Mouse (Mus musculus) cerebellum, adult 9-11 months (tissue): Measurements from ENCODE around the gene Vps37c.
A peak's percentile ranks its signal among the peaks of the same experiment; 100 is the strongest.

Source experiments
- DNase-seq: peaks from one replicate; pipeline ENCODE4 v3.0.0; 2022

Vps37c gene

DNA sequence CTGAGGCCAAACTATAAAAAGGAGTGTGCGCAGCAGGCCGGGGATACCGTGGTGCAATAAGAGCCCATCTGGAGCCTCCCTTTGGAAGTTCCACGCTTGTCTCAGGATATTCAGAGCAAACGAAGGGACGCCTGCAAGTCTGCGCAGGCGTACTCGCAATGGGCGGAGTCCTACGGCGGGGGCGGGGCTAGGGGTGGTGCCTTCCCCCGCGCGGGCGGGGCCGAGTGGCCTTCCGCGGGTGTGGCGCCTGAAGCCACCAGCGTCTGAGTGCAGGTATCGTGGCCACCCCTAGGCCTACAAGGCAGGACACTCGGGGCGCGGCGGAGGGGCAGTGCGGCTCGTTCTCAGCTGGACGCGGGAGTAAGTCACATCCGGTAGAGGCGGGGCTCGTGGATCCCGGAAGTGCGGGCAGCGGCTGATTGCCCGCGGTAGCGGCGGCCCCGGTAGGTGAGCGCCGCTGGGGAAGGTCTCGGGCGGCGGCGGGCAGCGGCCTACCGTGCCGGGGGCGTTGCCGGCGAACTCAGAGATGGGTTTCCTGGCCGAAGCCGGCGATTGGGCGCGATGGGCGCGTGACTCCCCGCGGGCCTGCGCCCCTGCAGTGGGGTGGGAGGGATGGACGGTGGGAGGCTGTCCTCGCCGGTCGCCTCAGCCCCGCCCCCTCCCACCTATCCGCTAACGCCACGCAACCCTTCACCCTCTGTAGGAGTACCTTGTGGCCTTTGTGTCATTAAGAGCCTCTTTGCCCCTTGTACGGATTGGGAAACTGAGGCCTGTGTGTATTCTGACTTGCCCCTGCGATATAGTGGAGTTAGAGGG lies at the start of gene Vps37c:
TSS of gene Vps37c (plus strand) at position 199 of the 816 bp plus-strand sequence.
- peak; percentile 94 for DNase-seq

DNA sequence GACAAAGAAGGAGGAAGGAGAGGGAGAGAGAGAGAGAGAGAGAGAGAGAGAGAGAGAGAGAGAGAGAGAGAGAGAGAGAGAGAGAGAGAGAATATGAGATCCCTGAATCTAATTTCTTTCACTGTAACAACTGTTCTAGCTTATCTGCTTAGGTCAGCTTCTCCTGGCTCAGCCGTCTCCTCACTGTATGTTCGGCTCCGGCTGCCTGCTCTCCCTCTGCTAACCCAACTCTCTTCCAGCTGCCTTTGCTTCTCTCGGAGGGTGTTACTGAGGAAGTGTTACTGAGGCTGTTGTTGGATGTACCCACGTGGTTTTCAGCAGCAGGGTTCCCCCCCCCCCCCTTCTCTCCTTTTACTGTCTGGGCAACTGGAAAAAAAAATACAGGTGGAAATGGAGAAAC lies 48.5 kb upstream of the Vps37c start:
- DNase-seq: no peak

DNA sequence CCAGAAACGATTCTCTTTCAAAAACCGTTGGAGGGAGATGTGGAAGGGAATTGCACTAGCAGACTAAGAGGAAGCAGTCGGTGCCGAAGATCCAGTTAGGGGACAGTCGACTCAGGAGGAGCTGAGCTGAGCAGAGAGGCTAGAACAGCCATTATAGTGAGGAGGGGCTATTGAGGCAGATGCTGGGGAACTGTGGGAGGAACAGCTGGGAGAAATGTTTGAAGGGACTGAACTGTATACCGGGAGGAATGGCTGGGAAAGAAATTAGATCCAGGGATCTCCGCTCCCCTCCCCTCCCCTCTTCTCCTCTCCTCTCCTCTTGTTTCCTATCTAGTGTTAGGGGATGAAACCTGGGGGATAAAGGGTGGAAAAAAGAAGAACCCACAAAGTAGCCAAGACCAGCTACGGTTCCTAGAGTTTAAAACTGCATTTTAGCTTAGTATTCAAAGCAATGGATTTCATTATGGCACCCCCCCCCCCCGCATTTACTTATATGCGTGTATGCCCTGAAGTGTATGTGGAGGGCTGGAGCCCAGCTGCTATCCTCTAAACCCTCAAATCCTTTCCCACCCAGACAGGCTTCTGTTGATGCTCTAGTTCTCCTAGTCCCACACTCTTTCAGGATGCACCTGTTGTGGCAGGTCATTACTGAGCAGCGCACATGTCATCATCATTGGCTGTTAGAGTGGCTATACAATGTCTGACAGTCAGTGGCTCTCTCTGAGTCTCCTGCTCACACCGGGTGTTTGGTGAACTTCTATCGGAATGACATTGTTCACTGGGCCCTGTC lies 47.8 kb upstream of the Vps37c start:
- no peak for DNase-seq

DNA sequence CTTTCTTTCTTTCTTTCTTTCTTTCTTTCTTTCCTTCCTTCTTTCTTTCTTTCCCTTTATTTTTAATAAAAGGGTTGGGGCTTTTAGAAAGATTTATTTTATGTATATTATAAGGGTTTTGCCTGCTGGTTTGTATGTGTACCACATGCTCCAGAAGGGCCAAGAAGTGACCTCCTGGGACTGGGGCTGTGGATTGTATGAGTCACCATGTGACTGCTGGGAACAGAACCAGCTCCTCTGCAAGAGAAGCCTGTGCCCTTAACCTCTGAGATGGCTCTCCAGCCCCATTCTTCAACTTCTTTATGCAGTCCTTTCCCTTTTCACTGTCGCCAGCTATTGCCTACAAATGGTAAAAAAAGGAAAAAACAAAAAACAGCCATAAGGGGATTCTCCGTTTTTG lies 42.9 kb upstream of the Vps37c start:
- DNase-seq: no peak

DNA sequence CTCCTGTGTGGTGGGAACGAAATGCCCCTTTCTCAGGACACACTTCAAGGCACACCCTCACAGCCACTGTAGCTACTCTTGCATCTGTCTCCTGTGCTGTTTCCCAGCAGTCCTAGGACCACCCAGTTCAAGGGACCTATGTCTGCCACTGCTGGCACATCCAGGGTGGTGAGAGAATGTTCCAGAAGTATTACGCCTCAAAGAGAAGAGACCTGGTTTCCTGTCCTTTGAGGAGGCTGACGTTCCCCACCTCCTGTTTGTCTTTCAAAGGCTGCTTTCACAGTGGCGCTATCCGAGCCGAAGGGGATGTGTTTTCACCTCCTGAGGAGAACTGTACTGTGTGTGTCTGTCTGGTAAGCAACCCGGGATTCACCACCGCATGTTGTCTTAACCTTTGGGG lies 40.4 kb upstream of the Vps37c start:
- DNase-seq: no peak

DNA sequence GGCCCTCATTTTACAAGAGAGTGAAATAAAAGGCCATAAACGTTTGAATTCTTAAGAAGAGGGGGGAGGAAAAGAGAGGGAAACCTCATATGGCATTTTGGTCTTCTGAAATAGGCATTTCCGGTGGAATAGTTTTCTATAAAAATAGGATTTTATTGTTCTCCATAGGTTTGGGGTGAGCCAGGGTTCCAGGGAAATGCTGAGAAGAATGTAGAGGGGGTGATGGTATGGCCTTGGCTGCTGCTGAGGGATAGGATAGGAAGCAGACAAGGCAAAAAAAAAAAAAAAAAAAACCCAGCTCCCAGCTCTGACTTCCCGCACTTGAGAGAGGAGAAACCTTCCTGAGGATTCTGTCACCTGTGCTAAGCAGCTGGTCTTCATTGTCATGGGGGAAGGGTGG lies 32.5 kb upstream of the Vps37c start:
- DNase-seq: no peak

DNA sequence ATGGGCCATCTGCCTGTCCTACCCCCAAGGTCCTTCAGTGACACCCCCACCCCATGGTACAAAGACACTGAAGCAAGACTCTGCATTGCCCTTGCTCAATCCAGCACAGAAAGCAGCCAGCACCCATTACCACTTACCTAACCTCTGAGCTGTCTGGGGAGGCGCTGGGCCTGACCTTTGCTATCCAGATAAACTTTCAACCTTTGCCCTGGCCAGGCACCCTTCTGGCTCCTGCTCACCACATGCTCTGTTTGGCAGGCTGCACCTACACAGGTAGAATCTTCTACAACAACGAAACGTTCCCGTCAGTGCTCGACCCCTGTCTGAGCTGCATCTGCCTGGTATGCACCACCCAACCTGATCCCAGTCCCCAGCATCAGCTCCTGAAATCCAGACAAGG lies 30.8 kb upstream of the Vps37c start:
- no peak for DNase-seq

DNA sequence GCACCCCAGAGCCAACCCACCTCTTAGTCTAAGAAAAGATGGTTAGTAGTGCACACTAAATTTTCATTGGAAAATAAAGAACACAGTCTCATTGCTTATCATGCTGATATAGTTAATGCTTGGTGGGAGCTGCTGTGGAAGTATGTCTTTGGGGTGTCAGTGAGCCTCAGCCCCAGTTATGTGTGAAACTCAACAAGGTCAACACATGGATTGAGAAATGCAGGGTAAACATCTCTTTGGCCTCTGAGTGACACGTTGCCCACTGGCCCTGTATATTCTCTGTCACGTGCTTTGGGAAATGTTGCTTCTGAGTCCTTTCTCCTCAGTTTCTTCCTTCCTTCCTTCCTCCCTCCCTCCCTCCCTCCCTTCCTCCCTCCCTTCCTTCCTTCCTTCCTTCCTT lies 30.1 kb upstream of the Vps37c start:
- no peak for DNase-seq

DNA sequence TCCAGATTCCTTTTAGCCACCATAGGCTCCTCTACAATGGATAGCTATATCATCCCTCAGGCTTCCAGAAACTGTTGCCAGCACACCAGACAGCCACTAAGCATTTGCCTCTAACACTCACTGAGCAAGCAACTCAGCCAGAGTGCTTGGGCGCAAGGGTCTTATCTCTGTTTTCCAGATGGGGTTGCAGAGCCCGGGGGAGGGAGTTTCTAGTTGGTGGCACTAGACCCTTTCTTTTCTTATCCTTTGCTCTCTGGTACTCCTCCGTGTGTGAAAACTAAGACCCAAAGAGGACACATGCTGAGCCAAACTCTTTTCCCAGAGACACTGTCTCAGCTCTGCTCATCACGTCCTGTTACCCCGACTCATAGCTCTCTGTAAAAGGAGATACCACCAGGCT lies 27.2 kb upstream of the Vps37c start:
- DNase-seq: no peak

DNA sequence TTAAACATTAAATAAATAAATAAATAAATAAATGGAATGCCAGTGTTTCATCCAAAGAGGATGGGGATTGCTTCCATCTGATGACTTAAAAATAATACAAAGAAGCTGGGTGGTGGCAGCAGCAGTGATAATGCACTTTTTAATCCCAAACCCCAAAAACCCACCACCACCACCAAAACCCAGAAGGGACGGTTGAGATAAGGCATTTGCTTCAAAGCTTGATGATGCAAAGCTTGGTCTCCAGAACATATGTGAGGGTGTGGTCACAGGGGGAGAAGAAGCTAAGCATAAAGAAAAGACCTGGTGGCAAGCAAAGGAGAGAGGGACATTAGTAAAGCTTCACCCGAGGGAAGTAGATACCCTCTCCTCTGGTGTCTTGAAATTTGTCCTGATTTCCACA lies 26.6 kb upstream of the Vps37c start:
- no peak for DNase-seq

DNA sequence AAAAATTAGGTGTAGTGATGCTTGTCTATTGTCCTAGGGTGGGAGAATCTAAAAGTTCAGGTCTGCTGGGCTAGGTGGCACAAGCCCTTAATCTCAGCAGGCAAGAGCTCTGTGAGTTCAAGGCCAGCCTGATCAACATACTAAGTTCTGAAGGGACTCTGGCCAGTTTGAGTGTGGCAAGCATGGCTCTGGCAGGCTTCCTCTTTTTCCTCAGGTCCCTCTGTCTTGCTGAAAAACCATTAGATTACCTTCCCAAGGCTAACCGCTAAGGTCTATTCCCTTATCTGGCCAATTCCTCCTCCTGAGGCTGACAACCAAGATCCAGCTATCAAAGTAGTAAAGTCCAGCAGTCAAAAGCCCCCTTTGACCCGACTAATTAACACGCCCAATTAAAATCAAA lies 25.9 kb upstream of the Vps37c start:
- DNase-seq: no peak

DNA sequence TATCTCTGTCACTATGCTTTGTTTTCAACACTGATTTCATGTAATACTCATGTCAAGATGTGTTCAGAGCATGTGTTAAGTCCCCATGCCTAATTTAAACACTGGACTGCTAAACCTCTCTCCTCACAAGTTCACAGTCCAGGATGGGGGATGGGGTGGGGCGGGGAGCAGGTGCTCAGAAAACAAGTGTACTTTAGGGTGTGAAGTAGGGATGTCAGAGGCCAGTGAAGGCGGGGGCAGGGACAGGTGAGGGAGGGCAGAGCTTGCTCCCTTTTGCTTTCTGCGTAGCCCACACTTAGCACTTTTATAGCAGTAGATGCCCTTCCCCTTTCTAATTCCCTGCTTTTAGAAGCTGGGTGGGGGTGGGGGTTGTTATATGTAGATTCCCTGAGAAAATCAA lies 23.4 kb upstream of the Vps37c start:
- no peak for DNase-seq

DNA sequence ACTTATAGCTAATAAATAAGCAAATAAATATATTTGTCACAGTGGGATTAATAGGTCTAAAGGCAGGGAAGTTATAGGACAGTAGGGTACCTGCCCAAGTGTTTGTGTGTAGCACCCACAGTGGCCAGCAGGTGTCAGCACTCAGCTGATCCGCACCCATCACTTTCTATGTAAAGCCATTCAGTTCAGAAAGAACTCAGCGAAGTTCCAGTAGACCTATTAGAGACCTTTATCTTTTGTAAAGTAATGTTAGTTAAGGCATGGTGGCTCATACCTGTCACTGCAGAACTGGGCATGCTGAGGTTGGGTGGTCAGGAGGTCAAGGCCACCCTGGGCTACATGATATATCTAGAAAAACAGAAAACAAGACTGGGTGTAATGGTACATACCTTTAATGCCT lies 23.0 kb upstream of the Vps37c start:
- no peak for DNase-seq

DNA sequence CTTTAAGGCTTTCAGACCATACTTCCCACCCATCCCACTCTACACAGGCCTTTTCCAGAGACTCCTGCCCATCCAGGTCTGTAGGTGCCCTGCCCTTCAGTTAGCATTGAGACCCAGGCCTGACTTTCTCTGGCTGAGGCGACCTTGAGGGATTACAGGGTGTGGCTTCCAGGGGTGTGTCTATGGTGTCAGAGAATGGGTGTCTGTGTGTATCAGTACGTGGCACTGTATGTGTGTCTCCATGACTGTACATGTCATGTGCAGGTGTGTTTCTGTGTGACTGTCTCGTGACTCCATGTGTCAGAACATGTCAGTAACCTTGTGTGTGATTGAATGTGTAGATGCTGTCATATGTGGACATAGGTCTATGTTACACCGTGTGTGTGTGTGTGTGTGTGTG lies 17.2 kb upstream of the Vps37c start:
- no peak for DNase-seq

DNA sequence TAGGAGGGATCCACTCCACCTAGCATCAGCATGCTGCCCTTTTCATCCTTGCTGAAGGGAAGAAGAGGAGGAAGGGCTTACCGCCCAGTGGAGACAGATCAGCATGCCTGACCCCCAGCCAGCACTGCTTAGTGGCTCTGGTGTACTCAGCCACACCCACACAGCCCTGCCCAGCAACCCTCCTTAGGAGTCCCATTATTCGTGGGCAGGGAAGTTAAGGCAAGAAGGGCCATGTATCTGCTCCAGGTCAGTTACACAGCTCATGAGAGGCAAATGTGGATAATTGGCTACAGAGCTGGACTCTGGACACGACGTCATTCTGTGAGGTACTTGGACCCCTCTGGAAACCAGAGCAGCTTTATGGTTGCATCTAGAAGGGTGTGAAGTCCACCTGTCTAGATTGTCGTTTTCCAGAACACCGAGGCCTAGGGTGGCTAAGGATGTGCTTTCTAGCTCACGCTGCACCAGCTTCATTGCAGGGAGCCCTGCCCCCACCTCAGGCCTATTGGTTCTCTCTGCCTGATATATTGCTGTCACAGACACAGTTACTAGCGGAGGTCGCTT lies 16.6 kb upstream of the Vps37c start:
- DNase-seq: no peak

DNA sequence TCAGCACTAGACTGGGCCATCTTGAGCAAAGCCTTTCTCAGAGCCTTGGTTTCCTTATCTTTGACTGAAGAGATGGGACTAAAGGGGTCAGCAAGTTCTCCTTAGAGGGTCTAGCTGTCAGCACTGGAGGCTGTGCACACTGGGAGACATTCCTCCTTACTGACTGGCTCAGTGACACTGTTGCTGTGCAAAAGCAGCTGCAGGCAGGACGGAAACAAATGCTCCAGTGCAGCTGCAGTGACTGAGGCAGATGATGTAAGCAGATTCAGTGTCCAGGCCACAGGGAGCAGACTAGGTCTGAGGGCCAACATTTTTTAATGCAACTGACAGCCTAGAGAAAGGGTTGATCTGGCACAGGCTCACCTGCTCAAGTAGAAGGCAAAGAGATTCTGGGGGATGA lies 15.3 kb upstream of the Vps37c start:
- DNase-seq: no peak

DNA sequence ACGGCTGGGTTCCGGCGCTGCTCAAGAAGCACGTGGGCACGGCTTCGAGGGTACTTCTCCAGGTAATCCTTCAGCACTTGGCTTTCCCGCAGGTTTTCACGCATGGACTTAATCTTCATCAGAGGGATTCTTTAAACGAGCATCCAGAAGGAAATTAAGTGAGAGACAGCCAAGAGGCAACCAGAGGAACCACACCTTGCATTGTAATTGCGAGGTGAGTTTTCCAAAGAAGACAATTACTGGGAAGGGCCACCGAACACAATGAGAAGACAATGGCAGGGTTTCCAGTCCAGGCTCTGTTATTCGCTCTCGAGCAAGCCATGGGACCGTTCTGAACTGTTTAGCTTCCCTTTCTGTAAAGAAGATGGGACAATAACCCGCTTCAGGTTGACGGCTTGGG lies 11.9 kb upstream of the Vps37c start:
- no peak for DNase-seq

DNA sequence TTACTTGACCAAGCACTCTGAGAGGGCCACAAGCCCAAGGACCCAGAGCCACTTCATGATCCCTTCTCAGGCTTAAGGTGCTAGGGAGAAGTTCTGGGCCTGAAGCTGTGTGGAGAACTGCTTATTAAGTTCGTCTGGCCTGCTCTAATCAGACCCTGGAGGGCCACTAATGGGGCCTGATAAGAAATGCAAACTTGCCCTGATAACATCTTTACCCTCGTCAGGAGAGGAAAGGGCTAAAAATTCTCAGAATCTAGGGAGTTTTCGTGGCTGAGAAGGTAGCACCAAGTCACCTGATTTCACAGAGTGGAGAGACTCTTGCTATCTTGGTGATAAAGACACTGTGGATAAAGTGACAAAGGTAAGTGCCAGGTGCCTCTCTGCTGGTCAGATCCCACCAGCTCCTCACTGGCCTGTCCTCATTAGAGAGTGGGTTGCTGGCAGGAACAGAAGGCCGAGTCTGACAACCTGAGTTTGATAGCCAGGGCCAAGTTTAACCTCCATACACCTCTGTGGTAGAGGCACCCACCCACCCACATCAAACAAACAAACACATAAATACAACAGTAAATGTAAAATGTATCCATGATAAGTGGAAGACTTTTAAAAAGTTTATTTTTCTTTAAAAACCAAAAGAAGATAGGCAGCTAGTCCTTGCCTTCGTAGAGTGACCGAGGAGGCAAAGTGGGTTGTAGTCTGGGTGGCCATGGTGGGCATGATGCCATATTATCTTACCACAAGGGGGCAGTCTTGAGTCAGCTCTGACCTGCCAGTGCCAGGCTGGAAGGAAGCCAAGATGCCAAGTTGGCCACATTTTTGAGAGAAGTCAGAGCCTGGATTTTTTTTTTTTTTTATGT lies 10.4 kb upstream of the Vps37c start, which contains the start of gene Pga5:
TSS of gene Pga5 (minus strand) at position 157 of the 857 bp plus-strand sequence.
- DNase-seq: peak; percentile 88

DNA sequence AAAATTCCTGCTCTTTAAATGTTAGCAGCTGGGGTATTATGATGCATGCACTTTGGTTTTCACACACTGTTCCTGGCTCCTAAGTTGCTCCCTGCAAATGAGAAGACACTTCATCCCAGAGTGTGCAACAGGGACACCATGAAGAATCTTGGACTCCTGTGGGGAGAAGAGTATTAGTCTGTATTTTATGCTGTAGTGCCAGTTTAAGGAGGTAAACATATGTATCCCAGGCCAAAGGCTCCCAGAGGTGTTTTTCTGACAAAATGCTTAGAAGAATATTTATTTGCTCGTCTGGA lies 9.8 kb upstream of the Vps37c start:
- no peak for DNase-seq

DNA sequence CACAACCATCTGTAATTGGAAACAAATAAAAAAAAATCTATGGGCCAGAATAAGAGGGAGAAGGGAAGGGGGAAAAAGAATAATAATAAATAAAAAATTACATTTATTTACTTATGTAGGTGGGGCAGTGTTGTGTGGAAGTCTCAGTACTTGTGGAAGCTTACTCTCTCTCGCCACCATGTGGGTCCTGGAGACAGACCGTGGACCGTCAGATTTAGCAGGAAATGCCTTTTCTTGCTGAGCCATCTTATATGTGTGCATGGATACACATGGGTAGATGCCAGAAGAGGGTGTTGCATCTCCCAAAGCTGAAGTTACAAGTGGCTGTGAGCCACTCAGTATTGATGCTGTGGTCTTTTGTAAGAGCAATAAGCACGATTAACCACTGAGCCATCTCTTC lies 7.0 kb upstream of the Vps37c start:
- DNase-seq: no peak

DNA sequence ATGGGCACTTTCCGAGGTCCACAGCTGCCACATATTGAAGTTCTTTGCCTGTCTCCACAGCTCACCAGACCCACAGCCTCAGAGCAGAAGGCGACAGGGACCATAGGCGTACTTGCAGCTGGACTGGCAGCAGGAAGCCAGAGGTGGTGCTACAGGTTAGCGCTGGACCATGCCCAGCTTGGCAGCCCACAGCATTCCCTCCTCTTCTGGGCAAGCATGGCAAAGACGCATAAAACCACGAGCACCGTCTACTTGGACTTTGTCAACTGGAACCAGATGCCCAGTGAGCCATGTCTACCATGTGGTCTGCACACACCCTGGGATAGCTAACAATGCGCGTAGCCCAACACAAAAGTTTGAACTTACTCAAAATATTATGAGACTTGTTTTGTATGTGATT lies 3.5 kb upstream of the Vps37c start:
- DNase-seq: peak; percentile 34

DNA sequence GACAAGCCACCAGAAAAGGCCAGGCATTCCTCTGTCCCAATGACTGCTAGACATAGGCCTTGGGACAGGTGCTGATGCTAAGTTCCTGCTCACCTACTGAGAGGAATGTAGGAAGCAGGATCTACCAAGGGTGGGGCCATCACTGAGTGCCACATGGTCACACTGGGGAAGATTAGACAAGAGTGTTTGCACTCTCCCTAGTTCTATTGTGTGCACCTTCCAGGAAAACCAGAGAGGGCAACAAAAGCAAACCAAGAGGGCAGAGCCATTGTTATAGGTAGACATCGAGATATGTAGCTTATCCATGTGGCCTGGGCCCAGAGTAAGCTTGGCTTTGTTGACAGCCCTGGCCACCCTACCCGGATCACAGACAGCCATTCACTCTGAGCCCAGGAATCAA lies 2.8 kb upstream of the Vps37c start:
- peak; percentile 16 for DNase-seq

DNA sequence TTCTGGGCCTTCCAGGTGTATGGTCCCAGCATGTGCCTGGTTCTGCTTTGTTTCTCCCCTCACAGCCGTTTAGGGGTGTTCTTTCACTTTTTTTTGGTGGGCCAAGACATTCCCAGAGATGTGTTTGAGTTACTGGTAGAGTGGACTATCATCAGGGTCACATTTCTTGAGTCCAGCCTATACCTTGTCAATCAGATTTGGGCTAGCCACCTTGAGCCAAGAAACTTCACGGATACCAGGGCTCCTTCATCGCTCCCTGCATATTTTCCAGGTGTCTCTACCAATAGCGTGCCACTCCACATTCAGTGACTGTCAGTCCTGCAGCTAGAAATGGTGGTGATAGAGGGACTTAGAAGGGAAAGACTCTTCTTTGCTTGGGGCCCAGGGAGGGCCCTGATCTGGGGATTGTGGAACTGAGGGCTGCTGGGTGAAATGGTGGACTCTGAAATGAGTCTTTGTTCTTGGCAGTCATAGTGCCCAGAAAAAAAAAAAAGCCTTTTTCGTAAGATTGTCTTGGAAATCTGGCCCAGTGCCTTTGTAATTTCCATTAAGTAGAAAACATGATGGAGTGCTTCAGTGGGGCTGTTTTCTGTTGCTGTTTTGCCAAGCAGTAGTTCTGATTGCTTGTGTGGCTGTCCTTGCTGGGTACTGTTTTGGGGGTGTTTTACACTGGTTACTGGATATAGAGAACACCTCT lies 1.1 kb downstream of the Vps37c start:
- DNase-seq: peak; percentile 37
